Mouse (Mus musculus): Measurements from ENCODE around the gene Gxylt2. TPM values are rescaled to one million over a fixed set of nuclear protein-coding genes. Genes with fewer than 3 reads are reported as not detected.

The Gxylt2 gene
- polyA plus RNA-seq, 1 experiment, result 0.27 TPM

DNA sequence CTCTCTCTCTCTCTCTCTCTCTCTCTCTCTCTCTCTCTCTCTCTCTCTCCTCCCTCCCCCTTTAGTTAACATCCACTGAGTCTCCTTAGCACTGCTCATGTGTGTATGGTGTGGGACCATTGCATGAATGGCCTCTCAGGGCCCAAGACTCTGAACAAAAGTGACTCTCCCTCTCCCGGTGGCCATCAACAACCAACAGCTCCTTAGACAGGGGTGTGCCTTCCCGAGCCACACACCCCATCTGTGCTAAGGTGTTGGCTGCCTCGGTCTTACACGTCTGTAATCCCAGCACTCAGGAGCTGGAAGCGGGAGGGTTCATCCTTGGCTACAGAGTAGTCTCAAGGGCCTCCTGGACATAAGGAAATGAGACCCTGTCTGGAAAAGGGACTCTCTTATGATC is 4.5 kb upstream of the Gxylt2 start:
- Histone ChIP-seq H3K36me3 (ENCODE audit: control insufficient read depth, insufficient read depth, low read length, poor library complexity, severe bottlenecking) (no peaks in the 10 kb centered on the region), H3K4me3 (ENCODE audit: low read depth, low read length) (no peak overlapping the region), H3K27me3 (ENCODE audit: control insufficient read depth, insufficient read depth, low read length, poor library complexity, severe bottlenecking) (peaks cover 6% of the 10 kb centered on the region; the same call in 1 of the 2 replicates), H3K9ac (ENCODE audit: low read depth, poor library complexity, severe bottlenecking) (no peak overlapping the region), H3K9me3 (replicated peaks; ENCODE audit: control insufficient read depth, insufficient read depth, low read length, poor library complexity, severe bottlenecking) (no peaks in the 10 kb centered on the region), H3K27ac (ENCODE audit: insufficient read depth, low read length) (no peak overlapping the region), H3K4me1 (ENCODE audit: control insufficient read depth, insufficient read depth, low read length) (no peaks in the 10 kb centered on the region)
- TF ChIP-seq POLR2A (IDR thresholded peaks at IDR 0.05; ENCODE audit: insufficient read depth, low read length) (no peak), EP300 (IDR thresholded peaks at IDR 0.05; ENCODE audit: insufficient read depth, low read depth, low read length) (no peak), CTCF (IDR thresholded peaks at IDR 0.05; ENCODE audit: low read depth, low read length) (no peak)

DNA sequence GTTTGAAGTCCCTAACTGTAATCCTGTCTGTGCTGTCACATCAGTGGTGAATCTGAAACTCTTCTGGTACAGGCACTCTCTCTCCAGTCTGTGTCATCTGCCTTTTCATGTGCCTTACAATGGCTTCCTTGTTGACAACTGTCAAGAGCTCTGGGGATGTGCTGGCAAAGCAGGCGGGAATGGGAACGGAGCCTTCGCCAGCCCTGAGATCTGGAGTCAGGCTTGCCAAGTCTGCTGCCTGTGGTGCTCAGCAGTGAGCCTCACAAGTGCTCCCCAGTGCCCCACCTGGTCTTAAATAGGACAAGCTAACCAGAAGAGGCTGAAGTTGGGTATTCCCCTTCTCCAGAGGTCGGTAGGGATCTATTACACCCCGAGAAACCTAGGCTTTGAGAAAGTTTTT is 3.8 kb upstream of the Gxylt2 start:
- no peaks in the 10 kb centered on the region for H3K36me3 ChIP-seq (ENCODE audit: control insufficient read depth, insufficient read depth, low read length, poor library complexity, severe bottlenecking)

DNA sequence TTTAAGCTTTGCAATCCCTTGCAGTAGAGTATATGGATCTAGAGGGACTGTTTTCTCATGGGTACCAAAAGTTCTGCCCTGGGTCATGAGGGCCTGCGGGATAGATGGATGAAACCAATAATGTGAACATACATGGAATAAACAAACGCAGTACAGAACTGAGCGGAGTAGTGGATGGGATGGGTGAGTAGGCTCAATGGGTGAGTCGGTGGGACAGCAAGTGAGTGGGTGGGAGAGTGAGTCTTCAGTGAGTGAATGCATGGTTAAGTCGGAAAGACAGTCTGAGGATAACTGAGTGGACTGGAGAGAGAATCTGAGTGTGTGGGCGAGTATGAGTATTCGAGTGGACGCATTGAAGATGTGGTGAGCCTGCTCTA is 349 bp upstream of the Gxylt2 start:
- Histone ChIP-seq H3K27me3 (ENCODE audit: control insufficient read depth, insufficient read depth, low read length, poor library complexity, severe bottlenecking) (peaks cover 6% of the 10 kb centered on the region; the same call in 1 of the 2 replicates), H3K9ac (ENCODE audit: low read depth, poor library complexity, severe bottlenecking) (peak overlapping the region; percentile 44; the same call in 1 of the 2 replicates), H3K36me3 (ENCODE audit: control insufficient read depth, insufficient read depth, low read length, poor library complexity, severe bottlenecking) (no peaks in the 10 kb centered on the region), H3K4me3 (ENCODE audit: low read depth, low read length) (peak overlapping the region; percentile 60), H3K27ac (ENCODE audit: insufficient read depth, low read length) (no peak overlapping the region), H3K4me1 (ENCODE audit: control insufficient read depth, insufficient read depth, low read length) (no peaks in the 10 kb centered on the region), H3K9me3 (replicated peaks; ENCODE audit: control insufficient read depth, insufficient read depth, low read length, poor library complexity, severe bottlenecking) (no peaks in the 10 kb centered on the region)
- TF ChIP-seq CTCF (IDR thresholded peaks at IDR 0.05; ENCODE audit: low read depth, low read length) (no peak), EP300 (IDR thresholded peaks at IDR 0.05; ENCODE audit: insufficient read depth, low read depth, low read length) (no peak), POLR2A (IDR thresholded peaks at IDR 0.05; ENCODE audit: insufficient read depth, low read length) (no peak)

More for the DNA sequence above, 3.8 kb upstream of the Gxylt2 start:
- Histone ChIP-seq H3K27ac (ENCODE audit: insufficient read depth, low read length) (no peak overlapping the region), H3K4me1 (ENCODE audit: control insufficient read depth, insufficient read depth, low read length) (no peaks in the 10 kb centered on the region), H3K4me3 (ENCODE audit: low read depth, low read length) (no peak overlapping the region), H3K9ac (ENCODE audit: low read depth, poor library complexity, severe bottlenecking) (no peak overlapping the region), H3K27me3 (ENCODE audit: control insufficient read depth, insufficient read depth, low read length, poor library complexity, severe bottlenecking) (peaks cover 6% of the 10 kb centered on the region; the same call in 1 of the 2 replicates), H3K9me3 (replicated peaks; ENCODE audit: control insufficient read depth, insufficient read depth, low read length, poor library complexity, severe bottlenecking) (no peaks in the 10 kb centered on the region)
- TF ChIP-seq POLR2A (IDR thresholded peaks at IDR 0.05; ENCODE audit: insufficient read depth, low read length), result no peak
- TF ChIP-seq EP300 (IDR thresholded peaks at IDR 0.05; ENCODE audit: insufficient read depth, low read depth, low read length), result no peak
- no peak for TF ChIP-seq CTCF (IDR thresholded peaks at IDR 0.05; ENCODE audit: low read depth, low read length)

DNA sequence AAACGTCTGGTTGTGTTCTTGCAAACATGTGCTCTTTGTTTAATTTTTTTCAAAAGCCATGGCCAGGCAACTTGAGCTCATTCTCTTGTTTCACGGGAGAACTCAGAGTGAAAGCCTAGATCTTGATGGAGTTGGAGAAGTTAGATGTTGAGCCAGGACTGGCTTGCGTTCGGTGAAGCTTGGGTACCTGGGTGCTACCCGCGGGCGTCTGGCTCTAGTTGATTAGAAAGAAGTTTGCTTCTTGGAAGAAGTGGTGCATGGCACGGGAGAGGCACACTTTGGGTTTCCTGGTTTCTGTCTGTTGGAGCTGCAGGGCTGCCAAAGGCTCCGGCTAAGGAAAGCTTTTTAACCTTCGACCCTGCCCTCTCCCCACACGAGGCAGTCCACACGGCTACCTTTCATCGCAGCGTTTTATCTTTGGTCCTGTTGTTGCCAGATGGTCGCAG is 855 bp downstream of the Gxylt2 start:
- no peaks in the 10 kb centered on the region for H3K9me3 ChIP-seq (replicated peaks; ENCODE audit: control insufficient read depth, insufficient read depth, low read length, poor library complexity, severe bottlenecking)
- H3K9ac ChIP-seq (ENCODE audit: low read depth, poor library complexity, severe bottlenecking), result peak overlapping the region; percentile 44; the same call in 1 of the 2 replicates
- no peaks in the 10 kb centered on the region for H3K4me1 ChIP-seq (ENCODE audit: control insufficient read depth, insufficient read depth, low read length)
- H3K4me3 ChIP-seq (ENCODE audit: low read depth, low read length), result peak overlapping the region; percentile 60
- H3K27me3 ChIP-seq (ENCODE audit: control insufficient read depth, insufficient read depth, low read length, poor library complexity, severe bottlenecking), result peaks cover 6% of the 10 kb centered on the region; the same call in 1 of the 2 replicates
- TF ChIP-seq CTCF (IDR thresholded peaks at IDR 0.05; ENCODE audit: low read depth, low read length) (no peak), EP300 (IDR thresholded peaks at IDR 0.05; ENCODE audit: insufficient read depth, low read depth, low read length) (no peak), POLR2A (IDR thresholded peaks at IDR 0.05; ENCODE audit: insufficient read depth, low read length) (no peak)
- no peaks in the 10 kb centered on the region for H3K36me3 ChIP-seq (ENCODE audit: control insufficient read depth, insufficient read depth, low read length, poor library complexity, severe bottlenecking)
- H3K27ac ChIP-seq (ENCODE audit: insufficient read depth, low read length), result no peak overlapping the region

DNA sequence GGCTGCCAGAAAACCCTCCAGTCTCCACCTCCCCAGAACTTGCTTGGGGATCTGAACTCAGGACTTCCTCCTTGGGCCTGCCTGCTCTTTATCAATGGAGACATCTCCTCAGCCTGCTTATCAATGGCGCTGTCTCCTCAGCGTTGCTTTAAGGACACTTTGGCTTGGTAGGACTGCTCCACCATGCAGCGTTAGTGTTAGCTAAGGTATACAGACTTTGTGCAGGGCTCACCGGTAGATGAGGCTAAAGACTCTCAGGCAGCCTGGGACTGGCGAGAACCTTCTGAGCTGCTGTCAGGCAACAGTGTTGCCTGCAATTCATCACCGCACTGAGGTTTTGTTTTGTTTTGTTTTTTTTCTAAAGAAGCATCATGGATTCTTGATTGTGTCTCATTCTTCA is 2.3 kb downstream of the Gxylt2 start:
- no peaks in the 10 kb centered on the region for H3K9me3 ChIP-seq (replicated peaks; ENCODE audit: control insufficient read depth, insufficient read depth, low read length, poor library complexity, severe bottlenecking)
- H3K27ac ChIP-seq (ENCODE audit: insufficient read depth, low read length), result no peak overlapping the region
- peaks cover 6% of the 10 kb centered on the region; the same call in 1 of the 2 replicates for H3K27me3 ChIP-seq (ENCODE audit: control insufficient read depth, insufficient read depth, low read length, poor library complexity, severe bottlenecking)
- no peak overlapping the region for H3K4me3 ChIP-seq (ENCODE audit: low read depth, low read length)
- H3K36me3 ChIP-seq (ENCODE audit: control insufficient read depth, insufficient read depth, low read length, poor library complexity, severe bottlenecking), result no peaks in the 10 kb centered on the region
- no peaks in the 10 kb centered on the region for H3K4me1 ChIP-seq (ENCODE audit: control insufficient read depth, insufficient read depth, low read length)
- no peak overlapping the region for H3K9ac ChIP-seq (ENCODE audit: low read depth, poor library complexity, severe bottlenecking)
- TF ChIP-seq EP300 (IDR thresholded peaks at IDR 0.05; ENCODE audit: insufficient read depth, low read depth, low read length) (no peak), POLR2A (IDR thresholded peaks at IDR 0.05; ENCODE audit: insufficient read depth, low read length) (no peak), CTCF (IDR thresholded peaks at IDR 0.05; ENCODE audit: low read depth, low read length) (no peak)

DNA sequence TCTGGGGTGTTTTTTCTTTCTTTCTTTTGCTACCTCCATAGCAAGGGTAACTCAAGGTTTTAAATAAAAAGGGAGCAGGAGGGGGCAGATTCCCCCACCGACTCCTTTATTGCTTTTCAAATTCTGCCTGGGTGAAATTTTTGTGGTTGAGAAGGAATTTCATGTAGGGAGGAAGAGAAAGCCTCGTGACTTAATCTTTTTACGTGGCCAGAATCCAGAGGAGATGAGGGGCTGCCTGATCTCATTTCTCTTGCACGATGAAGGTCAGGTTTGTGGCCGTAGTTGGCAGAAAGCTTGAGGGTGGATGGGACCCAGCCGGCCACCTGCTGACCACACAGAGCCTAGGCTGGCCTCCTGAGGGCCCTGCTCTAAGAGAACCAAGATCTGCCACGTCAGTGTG is 3.0 kb downstream of the Gxylt2 start:
- peaks cover 6% of the 10 kb centered on the region; the same call in 1 of the 2 replicates for H3K27me3 ChIP-seq (ENCODE audit: control insufficient read depth, insufficient read depth, low read length, poor library complexity, severe bottlenecking)

More for the DNA sequence above, 3.0 kb downstream of the Gxylt2 start:
- no peaks in the 10 kb centered on the region for H3K4me1 ChIP-seq (ENCODE audit: control insufficient read depth, insufficient read depth, low read length)
- no peaks in the 10 kb centered on the region for H3K9me3 ChIP-seq (replicated peaks; ENCODE audit: control insufficient read depth, insufficient read depth, low read length, poor library complexity, severe bottlenecking)
- no peak overlapping the region for H3K27ac ChIP-seq (ENCODE audit: insufficient read depth, low read length)
- TF ChIP-seq POLR2A (IDR thresholded peaks at IDR 0.05; ENCODE audit: insufficient read depth, low read length) (no peak), EP300 (IDR thresholded peaks at IDR 0.05; ENCODE audit: insufficient read depth, low read depth, low read length) (no peak), CTCF (IDR thresholded peaks at IDR 0.05; ENCODE audit: low read depth, low read length) (no peak)
- no peak overlapping the region for H3K9ac ChIP-seq (ENCODE audit: low read depth, poor library complexity, severe bottlenecking)
- H3K4me3 ChIP-seq (ENCODE audit: low read depth, low read length), result no peak overlapping the region
- H3K36me3 ChIP-seq (ENCODE audit: control insufficient read depth, insufficient read depth, low read length, poor library complexity, severe bottlenecking), result no peaks in the 10 kb centered on the region
